Mouse (Mus musculus): Measurements from ENCODE around the gene Tmprss15. TPM values are rescaled to one million over a fixed set of nuclear protein-coding genes. Genes with fewer than 3 reads are reported as not detected.

Gene Tmprss15
- total and polyA plus RNA-seq, 3 experiments = not detected

Other genes starting within 250 kb of the Tmprss15 start
- gene Chodl, start 160.1 kb downstream of the Tmprss15 start, total RNA-seq (2012; rRNA removed) = not detected in 2 replicates
- gene Chodl, start 160.1 kb downstream of the Tmprss15 start, polyA plus RNA-seq (2012; ENCODE audit: insufficient read depth in 1 of 2, insufficient read length in 2 of 2, low read depth in 1 of 2, low replicate concordance in 2 of 2, missing spikeins in 1 of 2) = not detected

Measured in MEL (cell line).